Mouse (Mus musculus): ENCODE results near the gene Cog7.
A peak's percentile ranks its signal among the peaks of the same experiment; 100 is the strongest.

The Cog7 gene

GRCm38 (mm10) chr7:121899311-121899710 lies 82.2 kb downstream of the Cog7 start:
- DNase-seq (ENCODE audit: low read depth, low spot score), result no peak

- DNase-seq (ENCODE audit: low read depth, low spot score), result no peak
These were observed 84.8 kb downstream of the Cog7 start for GRCm38 (mm10) chr7:121896689-121897088.

- DNase-seq (ENCODE audit: low read depth, low spot score), result peak; percentile 61
These were observed 90.7 kb downstream of the Cog7 start for GRCm38 (mm10) chr7:121890636-121891360.

GRCm38 (mm10) chr7:121880246-121880645 lies 101.3 kb downstream of the Cog7 start:
- no peak for DNase-seq (ENCODE audit: low read depth, low spot score)

- DNase-seq (ENCODE audit: low read depth, low spot score), result no peak
These were observed 106.7 kb downstream of the Cog7 start for GRCm38 (mm10) chr7:121874784-121875183.

GRCm38 (mm10) chr7:121873998-121874397 lies 107.5 kb downstream of the Cog7 start:
- no peak for DNase-seq (ENCODE audit: low read depth, low spot score)

- no peak for DNase-seq (ENCODE audit: low read depth, low spot score)
These were observed 109.9 kb downstream of the Cog7 start for GRCm38 (mm10) chr7:121871631-121872030.

- no peak for DNase-seq (ENCODE audit: low read depth, low spot score)
These were observed 116.5 kb downstream of the Cog7 start, which contains the start of gene Scnn1b for GRCm38 (mm10) chr7:121864858-121865585. TSS of gene Scnn1b (plus strand) at chr7:121865038.

- DNase-seq (ENCODE audit: low read depth, low spot score), result no peak
These were observed 122.6 kb downstream of the Cog7 start for GRCm38 (mm10) chr7:121858939-121859338.

- DNase-seq (ENCODE audit: low read depth, low spot score), result no peak
These were observed 124.2 kb downstream of the Cog7 start for GRCm38 (mm10) chr7:121857177-121857884.

- DNase-seq (ENCODE audit: low read depth, low spot score), result no peak
These were observed 132.9 kb downstream of the Cog7 start for GRCm38 (mm10) chr7:121848537-121849168.

- DNase-seq (ENCODE audit: low read depth, low spot score), result no peak
These were observed 135.5 kb downstream of the Cog7 start for GRCm38 (mm10) chr7:121845964-121846363.

- no peak for DNase-seq (ENCODE audit: low read depth, low spot score)
These were observed 139.3 kb downstream of the Cog7 start for GRCm38 (mm10) chr7:121842234-121842633.

- DNase-seq (ENCODE audit: low read depth, low spot score), result no peak
These were observed 140.7 kb downstream of the Cog7 start for GRCm38 (mm10) chr7:121840810-121841209.

GRCm38 (mm10) chr7:121836827-121837226 lies 144.7 kb downstream of the Cog7 start:
- no peak for DNase-seq (ENCODE audit: low read depth, low spot score)

- DNase-seq (ENCODE audit: low read depth, low spot score), result no peak
These were observed 146.1 kb downstream of the Cog7 start for GRCm38 (mm10) chr7:121835392-121835791.

Measured in telencephalon, adult 2 months (tissue).